Mouse (Mus musculus) liver, postnatal 0 days (tissue): ENCODE results near the gene Pcgf1. TPM values are rescaled to one million over a fixed set of nuclear protein-coding genes. Genes with fewer than 3 reads are reported as not detected.

Experiments
- ATAC-seq: fragments of 200-750 bp; cut with Nextera tagmentation; 2 replicates; pipeline ENCODE4 v1.8.0; 2017; ENCODE audit warnings: mild to moderate bottlenecking, moderate library complexity
- DNase-seq: peaks from one replicate; pipeline ENCODE4 v3.0.0-alpha.2; 2016
- H3K27ac ChIP-seq: fragments of 300-500 bp; sonication (generic); 2 replicates; pipeline ENCODE4 v1.5.1; 2014; ENCODE audit warnings: antibody characterized with exemption, moderate library complexity, mild to moderate bottlenecking, low read depth
- H3K27me3 ChIP-seq: fragments of 300-500 bp; sonication (generic); 2 replicates; pipeline ENCODE4 v1.6.1; 2014; ENCODE audit warnings: low read length, control low read depth, mixed read lengths; ENCODE audit not compliant: insufficient read depth
- H3K36me3 ChIP-seq: fragments of 300-500 bp; sonication (generic); replicated peaks from 2 replicates; pipeline ENCODE4 v1.6.1; 2014; ENCODE audit warnings: mild to moderate bottlenecking, control low read depth, low read length, moderate library complexity, mixed read lengths; ENCODE audit not compliant: insufficient read depth
- H3K4me1 ChIP-seq: fragments of 300-500 bp; sonication (generic); 2 replicates; pipeline ENCODE4 v1.6.1; 2014; ENCODE audit warnings: antibody characterized with exemption, mild to moderate bottlenecking, control low read depth; ENCODE audit not compliant: insufficient read depth
- H3K4me2 ChIP-seq: fragments of 300-500 bp; sonication (generic); 2 replicates; pipeline ENCODE4 v1.6.1; 2014; ENCODE audit warnings: low read depth, mild to moderate bottlenecking, low read length, moderate library complexity, mixed read lengths
- H3K4me3 ChIP-seq: fragments of 300-500 bp; sonication (generic); 2 replicates; pipeline ENCODE4 v1.5.1; 2014; ENCODE audit warnings: low read depth, low read length
- H3K9ac ChIP-seq: fragments of 300-500 bp; sonication (generic); replicated peaks from 2 replicates; pipeline ENCODE4 v1.6.1; 2014; ENCODE audit warnings: mild to moderate bottlenecking, moderate library complexity
- H3K9me3 ChIP-seq: fragments of 300-500 bp; sonication (generic); 2 replicates; pipeline ENCODE4 v1.6.1; 2016; ENCODE audit warnings: mild to moderate bottlenecking, control low read depth, low read length, mixed read lengths
- CTCF ChIP-seq: sonication (generic); IDR thresholded peaks from 2 replicates; pipeline ENCODE4 v1.5.1; 2016; ENCODE audit warnings: antibody characterized with exemption, low read depth
- EP300 ChIP-seq: IDR thresholded peaks from 2 replicates; pipeline ENCODE4 v1.6.1; 2016; ENCODE audit warnings: antibody characterized with exemption, low read depth, mild to moderate bottlenecking
- WGBS: fragments of 180-500 bp; shearing (Covaris S2); extraction: QIAGEN DNeasy Blood & Tissue Kit; methylation state at CpG from one replicate; pipeline ENCODE4 v1.1.7; 2014; ENCODE audit not compliant: insufficient replicate concordance; 5-methylcytosine and 5-hydroxymethylcytosine counted together
- polyA plus RNA-seq: library from polyadenylated mRNA; unstranded; fragments of >200 nt; fragmentation: Nextera tagmentation; extraction: Ambion mirVana; gene quantifications from 2 replicates; pipeline ENCODE4 v1.2.1, GENCODE M21; 2015

Pcgf1 gene
- polyA plus RNA-seq, 1 experiment from 2014 or later, result 11.7 TPM

- WGBS, result 89% methylated on average over 4 of the region's 4 CpGs
- Histone ChIP-seq H3K4me2 (no peak overlapping the region), H3K36me3 (peaks cover 9% of the 10 kb centered on the region; the same call in 1 of the 2 replicates), H3K27me3 (no peaks in the 10 kb centered on the region), H3K9me3 (no peaks in the 10 kb centered on the region), H3K4me1 (peaks cover 32% of the 10 kb centered on the region), H3K9ac (no peak overlapping the region), H3K27ac (no peak overlapping the region), H3K4me3 (no peak overlapping the region)
- TF ChIP-seq EP300 (no peak), CTCF (no peak)
- no peak for DNase-seq
- no peak for ATAC-seq
Measured at GRCm38 (mm10) chr6:83104158-83104557, 26.5 kb downstream of the Pcgf1 start.

GRCm38 (mm10) chr6:83107566-83108400, 30.1 kb downstream of the Pcgf1 start:
- TF ChIP-seq CTCF (peak; percentile 98), EP300 (no peak)
- WGBS, result 40% methylated on average over 13 of the region's 13 CpGs
- Histone ChIP-seq H3K36me3 (peaks cover 18% of the 10 kb centered on the region), H3K27me3 (no peaks in the 10 kb centered on the region), H3K4me3 (peak overlapping the region; percentile 77; the same call in 1 of the 2 replicates), H3K4me1 (peaks cover 27% of the 10 kb centered on the region), H3K27ac (peak overlapping the region; percentile 79; the same call in 1 of the 2 replicates), H3K4me2 (peak overlapping the region; percentile 80), H3K9me3 (no peaks in the 10 kb centered on the region), H3K9ac (peak overlapping the region; percentile 84)
- ATAC-seq, result peak; percentile 46
- DNase-seq, result peak; percentile 91

- ATAC-seq (peak; percentile 87), DNase-seq (peak; percentile 85)
- peaks cover 19% of the 10 kb centered on the region for H3K4me1 ChIP-seq
- TF ChIP-seq CTCF, result 0 out of 2 replicates have a peak, but pooled peaks have one; percentile 3
- peak; percentile 22; the same call in 1 of the 2 replicates for TF ChIP-seq EP300
- peaks cover 18% of the 10 kb centered on the region for H3K36me3 ChIP-seq
- H3K9ac ChIP-seq, result peak within 1 kb of the TSS; percentile 84
- H3K4me2 ChIP-seq, result peak within 1 kb of the TSS; percentile 80
- H3K27me3 ChIP-seq, result no peaks in the 10 kb centered on the region
- no peaks in the 10 kb centered on the region for H3K9me3 ChIP-seq
- H3K27ac ChIP-seq, result peak within 1 kb of the TSS; percentile 79
- peak within 1 kb of the TSS; percentile 77 for H3K4me3 ChIP-seq
- under 1% methylated on average over 74 of the region's 76 CpGs for WGBS
Measured at GRCm38 (mm10) chr6:83108762-83109668, 31.3 kb downstream of the Pcgf1 start, which contains the start of gene Mrpl53. Gene Mrpl53 (plus strand): TSS chr6:83109040.

GRCm38 (mm10) chr6:83111510-83112136, 34.0 kb downstream of the Pcgf1 start:
- 72% methylated on average over 4 of the region's 4 CpGs for WGBS
- Histone ChIP-seq H3K27ac (no peak overlapping the region), H3K36me3 (peaks cover 16% of the 10 kb centered on the region), H3K9ac (no peak overlapping the region), H3K27me3 (no peaks in the 10 kb centered on the region), H3K4me2 (no peak overlapping the region), H3K4me3 (no peak overlapping the region), H3K4me1 (peaks cover 30% of the 10 kb centered on the region), H3K9me3 (no peaks in the 10 kb centered on the region)
- TF ChIP-seq CTCF, result no peak
- TF ChIP-seq EP300, result no peak
- DNase-seq (no peak), ATAC-seq (no peak)

GRCm38 (mm10) chr6:83115011-83115671, 37.5 kb downstream of the Pcgf1 start, which contains the start of gene Mogs:
Gene Mogs (plus strand): TSS chr6:83115496.
- Histone ChIP-seq H3K4me2 (peak within 1 kb of the TSS; percentile 98), H3K36me3 (peaks cover 17% of the 10 kb centered on the region), H3K4me3 (peak within 1 kb of the TSS; percentile 57), H3K27ac (peak within 1 kb of the TSS; percentile 80), H3K9ac (peak within 1 kb of the TSS; percentile 85), H3K27me3 (no peaks in the 10 kb centered on the region), H3K4me1 (peaks cover 22% of the 10 kb centered on the region), H3K9me3 (no peaks in the 10 kb centered on the region)
- peak; percentile 65 for TF ChIP-seq CTCF
- TF ChIP-seq EP300, result no peak
- DNase-seq, result peak; percentile 97
- whole genome bisulfite sequencing, result 2% methylated on average over 51 of the region's 58 CpGs
- ATAC-seq, result peak; percentile 94
